Mouse (Mus musculus) cortical plate, adult 2 months (tissue): Measurements from ENCODE around the gene Zfp646.

ENCODE experiments used
- CTCF ChIP-seq: fragments of 200-500 bp; IDR thresholded peaks from 2 replicates; pipeline ENCODE4 v1.5.1; 2011; ENCODE audit warnings: mild to moderate bottlenecking, control low read depth, low read length; ENCODE audit not compliant: insufficient read depth; ENCODE audit errors: extremely low read depth
- POLR2A ChIP-seq: fragments of 200-500 bp; IDR thresholded peaks from 2 replicates; pipeline ENCODE4 v1.6.1; 2011; ENCODE audit warnings: mild to moderate bottlenecking, low read length, control low read depth; ENCODE audit not compliant: insufficient read depth; ENCODE audit errors: extremely low read depth

DNA sequence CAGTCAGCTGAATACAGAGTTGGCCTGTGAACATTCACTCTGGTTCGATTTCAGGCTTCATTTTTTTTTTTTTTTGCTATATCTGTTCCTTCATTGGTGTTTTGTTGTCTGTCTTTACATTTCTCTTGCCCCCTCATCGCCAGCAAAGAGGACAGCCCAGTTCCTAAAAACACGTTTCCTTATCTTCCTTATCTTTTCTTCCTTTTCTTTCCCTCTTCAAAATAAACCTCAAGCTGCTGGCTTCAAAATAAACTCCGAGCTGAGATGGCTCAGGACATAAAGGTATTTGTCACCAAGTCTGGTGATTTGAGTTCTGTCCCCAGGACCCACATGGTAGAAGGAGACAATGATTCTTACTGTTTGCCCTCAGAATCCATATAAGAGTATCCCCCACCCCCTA lies 36.9 kb downstream of the Zfp646 start:
- TF ChIP-seq POLR2A (no peak), CTCF (no peak)
